Mouse (Mus musculus): ENCODE measurements around the gene Cdc42ep1. TPM values are rescaled to one million over a fixed set of nuclear protein-coding genes. Genes with fewer than 3 reads are reported as not detected.

Gene Cdc42ep1
- total and polyA plus RNA-seq, 3 experiments, result 0.04 to 1.7 TPM; not detected in 1

DNA sequence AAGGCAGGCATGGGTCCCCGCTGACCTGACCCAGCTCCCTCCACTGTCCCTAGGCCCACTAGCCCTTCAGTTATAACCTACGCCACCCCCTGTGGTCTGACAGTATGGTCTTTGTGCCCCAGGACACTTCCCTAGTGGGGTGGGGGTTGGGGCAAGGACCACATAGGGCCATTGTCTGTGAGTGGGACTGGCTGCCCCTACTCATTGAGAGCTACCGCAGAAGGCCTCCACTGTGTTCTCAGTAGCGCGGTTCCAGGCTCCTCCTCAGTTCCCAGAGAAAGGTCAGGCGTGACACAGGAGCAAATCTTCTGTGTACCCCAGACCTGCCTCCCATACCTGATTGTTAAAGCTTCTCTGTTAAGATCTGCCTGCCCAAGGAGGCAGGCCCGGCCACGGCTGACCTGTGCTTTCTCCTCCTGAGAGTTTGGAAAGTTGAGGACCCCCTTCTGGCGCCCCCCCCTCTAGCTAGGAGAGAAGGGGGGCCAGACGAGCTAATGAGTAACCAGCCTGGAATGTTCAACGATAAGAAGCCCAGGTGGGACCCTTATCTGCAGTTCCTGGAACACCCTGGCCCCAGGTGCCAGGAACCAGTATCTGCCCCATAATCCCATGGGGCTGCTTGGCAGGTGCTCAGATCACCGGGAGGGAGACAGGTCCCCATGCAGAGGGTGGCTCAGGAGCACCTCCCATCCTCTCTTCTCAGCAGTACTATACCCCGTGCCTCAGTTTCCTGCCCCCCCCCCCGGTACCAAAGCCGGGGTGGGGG is 7.8 kb downstream of the Cdc42ep1 start:
- Histone ChIP-seq H3K36me3 (ENCODE audit: control insufficient read depth in 1 of 2, insufficient read depth in 2 of 2, low read length in 2 of 2) (peaks cover 0 to 5% of the 10 kb centered on the region in 2 experiments; a peak in 2 of 4 replicates), H3K4me3 (ENCODE audit: control insufficient read depth in 1 of 2, insufficient read depth in 1 of 2, low read depth in 2 of 2, low read length in 2 of 2) (no peak overlapping the region), H3K9ac (ENCODE audit: control insufficient read depth, low read depth, low read length, poor library complexity, severe bottlenecking) (no peak overlapping the region), H3K27ac (ENCODE audit: control insufficient read depth, low read depth, low read length) (no peak overlapping the region), H3K9me3 (replicated peaks; ENCODE audit: insufficient read depth, low read length) (no peaks in the 10 kb centered on the region), H3K4me1 (ENCODE audit: control insufficient read depth in 1 of 2, insufficient read depth in 2 of 2, low read length in 2 of 2) (peaks cover 5 to 12% of the 10 kb centered on the region in 2 experiments), H3K79me2 (ENCODE audit: control insufficient read depth, insufficient read depth, low read length, poor library complexity) (no peaks in the 10 kb centered on the region), H3K27me3 (ENCODE audit: control insufficient read depth in 1 of 2, insufficient read depth in 2 of 2, low read length in 2 of 2) (no peaks in the 10 kb centered on the region)
- TF ChIP-seq EP300 (IDR thresholded peaks at IDR 0.05; ENCODE audit: low read depth in 1 of 2, low read length in 2 of 2) (peak in 1 of 2 experiments; percentile 15; a peak in 1 of 4 replicates), TCF12 (IDR thresholded peaks at IDR 0.05; ENCODE audit: low read depth, low read length) (peak; percentile 42; the same call in 1 of the 2 replicates), E2F4 (IDR thresholded peaks at IDR 0.05; ENCODE audit: borderline replicate concordance, low read depth, low read length) (no peak), MXI1 (IDR thresholded peaks at IDR 0.05; ENCODE audit: low read depth, low read length) (no peak), CHD1 (IDR thresholded peaks at IDR 0.05; ENCODE audit: low read depth, low read length) (no peak), ZKSCAN1 (IDR thresholded peaks at IDR 0.05; ENCODE audit: low read depth, low read length) (no peak), MAX (IDR thresholded peaks at IDR 0.05; ENCODE audit: low read length) (no peak), POLR2A (IDR thresholded peaks at IDR 0.05; ENCODE audit: control insufficient read depth in 1 of 2, insufficient read depth in 1 of 2, low read depth in 1 of 2, low read length in 2 of 2, poor library complexity in 1 of 2) (no peak), MYC (IDR thresholded peaks at IDR 0.05; ENCODE audit: low read depth, low read length) (no peak)
- no peak for DNase-seq (ENCODE audit: low read depth, low spot score)

DNA sequence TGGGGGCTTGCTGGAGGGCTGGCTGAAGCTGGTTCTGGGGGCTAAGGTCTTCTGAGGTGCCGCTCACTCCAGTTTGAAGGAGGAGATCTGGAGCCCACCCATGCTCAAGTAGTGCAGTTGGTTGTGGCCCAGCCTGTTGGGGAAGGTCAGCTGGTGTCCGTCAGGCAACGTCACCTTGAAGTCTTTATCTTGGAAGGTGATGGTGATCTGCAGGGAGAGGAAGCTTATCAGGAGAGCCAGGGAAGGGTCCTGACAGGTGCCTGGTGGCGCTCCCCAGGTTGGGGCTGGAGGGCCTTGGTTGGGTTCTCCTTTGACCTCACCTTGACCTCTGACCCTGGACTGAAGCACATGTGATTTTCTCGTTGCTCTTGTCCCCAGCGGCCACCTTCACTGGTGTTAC is 8.5 kb downstream of the Cdc42ep1 start:
- Histone ChIP-seq H3K27me3 (ENCODE audit: control insufficient read depth in 1 of 2, insufficient read depth in 2 of 2, low read length in 2 of 2) (0 out of 4 replicates have a peak, but pooled peaks cover 0 to 2% of the 10 kb centered on the region in 2 experiments), H3K9me3 (replicated peaks; ENCODE audit: insufficient read depth, low read length) (no peaks in the 10 kb centered on the region), H3K9ac (ENCODE audit: control insufficient read depth, low read depth, low read length, poor library complexity, severe bottlenecking) (no peak overlapping the region; the same call in 1 of the 2 replicates), H3K27ac (ENCODE audit: control insufficient read depth, low read depth, low read length) (no peak overlapping the region), H3K4me1 (ENCODE audit: control insufficient read depth in 1 of 2, insufficient read depth in 2 of 2, low read length in 2 of 2) (peaks cover 5 to 12% of the 10 kb centered on the region in 2 experiments), H3K36me3 (ENCODE audit: control insufficient read depth in 1 of 2, insufficient read depth in 2 of 2, low read length in 2 of 2) (peaks cover 0 to 5% of the 10 kb centered on the region in 2 experiments; a peak in 2 of 4 replicates), H3K4me3 (ENCODE audit: control insufficient read depth in 1 of 2, insufficient read depth in 1 of 2, low read depth in 2 of 2, low read length in 2 of 2) (no peak overlapping the region), H3K79me2 (ENCODE audit: control insufficient read depth, insufficient read depth, low read length, poor library complexity) (no peaks in the 10 kb centered on the region)
- TF ChIP-seq GATA1 (IDR thresholded peaks at IDR 0.05; ENCODE audit: low read depth, low read length) (0 out of 2 replicates have a peak, but pooled peaks have one; percentile 8), MAZ (IDR thresholded peaks at IDR 0.05; ENCODE audit: low read depth, low read length) (no peak), ETS1 (IDR thresholded peaks at IDR 0.05; ENCODE audit: low read depth, low read length) (0 out of 2 replicates have a peak, but pooled peaks have one; percentile 6), RAD21 (IDR thresholded peaks at IDR 0.05; ENCODE audit: low read depth, low read length) (no peak), USF1 (IDR thresholded peaks at IDR 0.05; ENCODE audit: low read depth, low read length) (no peak), JUND (IDR thresholded peaks at IDR 0.05; ENCODE audit: low read depth, low read length) (no peak), MYC (IDR thresholded peaks at IDR 0.05; ENCODE audit: low read depth, low read length) (0 out of 2 replicates have a peak, but pooled peaks have one; percentile 7), CHD1 (IDR thresholded peaks at IDR 0.05; ENCODE audit: low read depth, low read length) (no peak), BHLHE40 (IDR thresholded peaks at IDR 0.05; ENCODE audit: borderline replicate concordance, low read depth, low read length) (no peak), E2F4 (IDR thresholded peaks at IDR 0.05; ENCODE audit: borderline replicate concordance, low read depth, low read length) (no peak), GABPA (IDR thresholded peaks at IDR 0.05; ENCODE audit: low read depth, low read length) (no peak), CHD2 (IDR thresholded peaks at IDR 0.05; ENCODE audit: low read length) (no peak), UBTF (IDR thresholded peaks at IDR 0.05; ENCODE audit: borderline replicate concordance, insufficient read depth, low read depth, low read length) (no peak)
- no peak for DNase-seq (ENCODE audit: low read depth, low spot score)

Data from MEL (cell line).